Mouse (Mus musculus): Measurements from ENCODE around the gene Camk2g. TPM values are rescaled to one million over a fixed set of nuclear protein-coding genes. Genes with fewer than 3 reads are reported as not detected.

Gene Camk2g
- total and polyA plus RNA-seq, 3 experiments = 15.7 to 33.1 (median 18.5) TPM

- peak; percentile 74 for DNase-seq (ENCODE audit: extremely low read depth)
- Histone ChIP-seq H3K4me1 (ENCODE audit: control insufficient read depth in 1 of 2, insufficient read depth in 2 of 2) (peaks cover 18 to 54% of the 10 kb centered on the region in 2 experiments), H3K27ac (ENCODE audit: insufficient read depth, low read depth) (no peak overlapping the region), H3K79me2 (replicated peaks; ENCODE audit: control insufficient read depth, extremely low read depth, insufficient read depth, poor library complexity, severe bottlenecking) (0 out of 2 replicates have a peak, but pooled peaks cover 2% of the 10 kb centered on the region), H3K9me3 (replicated peaks; ENCODE audit: low read length) (no peaks in the 10 kb centered on the region), H3K4me3 (replicated peaks in 1 of 3; ENCODE audit: low read depth in 2 of 3, low read length in 2 of 3, poor library complexity in 1 of 3) (no peak overlapping the region), H3K36me3 (replicated peaks in 1 of 2; ENCODE audit: control insufficient read depth in 1 of 2, insufficient read depth in 1 of 2, low read length in 1 of 2) (peaks cover 50 to 99% of the 10 kb centered on the region in 2 experiments), H3K27me3 (replicated peaks) (no peaks in the 10 kb centered on the region), H3K9ac (ENCODE audit: insufficient read depth, low read depth) (no peak overlapping the region), H3K4me2 (ENCODE audit: insufficient read depth, low read depth, poor library complexity, severe bottlenecking) (no peak overlapping the region)
- dilution Hi-C loops (cut with MboI; ENCODE audit: extremely low pct_ligation_motif_present, extremely low pct_unique_long_range_greater_than_20kb, low sequenced_read_pairs) = no loop called here
- TF ChIP-seq USF2 (conservative IDR thresholded peaks at IDR 0.05; ENCODE audit: low read depth, low read length) (no peak), ELF1 (IDR thresholded peaks at IDR 0.05; ENCODE audit: low read depth, low read length) (0 out of 2 replicates have a peak, but pooled peaks have one; percentile 26), HCFC1 (IDR thresholded peaks at IDR 0.05; ENCODE audit: low read depth, low read length) (no peak), ZMIZ1 (IDR thresholded peaks at IDR 0.05; ENCODE audit: low read depth, low read length) (no peak)
- in situ Hi-C loops (cut with MboI; ENCODE audit: low pct_ligation_motif_present, low pct_unique_long_range_greater_than_20kb, low sequenced_read_pairs) = loop anchor here (25.0 kb wide), 1 partner anchor 227 kb away; no protein-coding TSS in a partner anchor
Observed at GRCm38 (mm10) chr14:20785231-20785630, 8.7 kb downstream of the Camk2g start.

- dilution Hi-C loops (cut with MboI; ENCODE audit: extremely low pct_ligation_motif_present, extremely low pct_unique_long_range_greater_than_20kb, low sequenced_read_pairs) (no loop called here), in situ Hi-C loops (cut with MboI; ENCODE audit: low pct_ligation_motif_present, low pct_unique_long_range_greater_than_20kb, low sequenced_read_pairs) (loop anchor here (25.0 kb wide), 1 partner anchor 228 kb away; no protein-coding TSS in a partner anchor)
- Histone ChIP-seq H3K4me2 (ENCODE audit: insufficient read depth, low read depth, poor library complexity, severe bottlenecking) (no peak overlapping the region), H3K79me2 (replicated peaks; ENCODE audit: control insufficient read depth, extremely low read depth, insufficient read depth, poor library complexity, severe bottlenecking) (0 out of 2 replicates have a peak, but pooled peaks cover 2% of the 10 kb centered on the region), H3K36me3 (replicated peaks in 1 of 2; ENCODE audit: control insufficient read depth in 1 of 2, insufficient read depth in 1 of 2, low read length in 1 of 2) (peaks cover 48 to 99% of the 10 kb centered on the region in 2 experiments), H3K27ac (ENCODE audit: insufficient read depth, low read depth) (no peak overlapping the region), H3K9ac (ENCODE audit: insufficient read depth, low read depth) (no peak overlapping the region), H3K9me3 (replicated peaks; ENCODE audit: low read length) (no peaks in the 10 kb centered on the region), H3K4me1 (ENCODE audit: control insufficient read depth in 1 of 2, insufficient read depth in 2 of 2) (peaks cover 18 to 49% of the 10 kb centered on the region in 2 experiments), H3K27me3 (replicated peaks) (no peaks in the 10 kb centered on the region), H3K4me3 (replicated peaks in 1 of 3; ENCODE audit: low read depth in 2 of 3, low read length in 2 of 3, poor library complexity in 1 of 3) (no peak overlapping the region)
- no peak for DNase-seq (ENCODE audit: extremely low read depth)
- TF ChIP-seq SIN3A (IDR thresholded peaks at IDR 0.05; ENCODE audit: low read length) = no peak
- no peak for TF ChIP-seq TCF12 (IDR thresholded peaks at IDR 0.05; ENCODE audit: low read depth, low read length)
- no peak for TF ChIP-seq ZNF384 (IDR thresholded peaks at IDR 0.05; ENCODE audit: low read depth, low read length)
- TF ChIP-seq JUN (IDR thresholded peaks at IDR 0.05; ENCODE audit: insufficient read depth, low read depth, low read length) = no peak
- no peak for TF ChIP-seq USF2 (conservative IDR thresholded peaks at IDR 0.05; ENCODE audit: low read depth, low read length)
- no peak for TF ChIP-seq IRF4 (IDR thresholded peaks at IDR 0.05; ENCODE audit: low read depth, low read length)
- no peak for TF ChIP-seq JUND (conservative IDR thresholded peaks at IDR 0.05; ENCODE audit: low read depth, low read length)
- no peak for TF ChIP-seq RAD21 (IDR thresholded peaks at IDR 0.05; ENCODE audit: low read depth, low read length)
- TF ChIP-seq POLR2A (IDR thresholded peaks at IDR 0.05; ENCODE audit: low read depth, low read length) = no peak
- no peak for TF ChIP-seq ZC3H11A (IDR thresholded peaks at IDR 0.05; ENCODE audit: low read depth, low read length)
Observed at GRCm38 (mm10) chr14:20784708-20785107, 9.2 kb downstream of the Camk2g start.

- dilution Hi-C loops (cut with MboI; ENCODE audit: extremely low pct_ligation_motif_present, extremely low pct_unique_long_range_greater_than_20kb, low sequenced_read_pairs) = no loop called here
- in situ Hi-C loops (cut with MboI; ENCODE audit: low pct_ligation_motif_present, low pct_unique_long_range_greater_than_20kb, low sequenced_read_pairs) = loop anchor here (25.0 kb wide), 1 partner anchor 229 kb away; no protein-coding TSS in a partner anchor
- no peaks in the 10 kb centered on the region for H3K27me3 ChIP-seq (replicated peaks)
- H3K4me2 ChIP-seq (ENCODE audit: insufficient read depth, low read depth, poor library complexity, severe bottlenecking) = no peak overlapping the region
- DNase-seq (ENCODE audit: extremely low read depth) = no peak
- H3K9me3 ChIP-seq (replicated peaks; ENCODE audit: low read length) = no peaks in the 10 kb centered on the region
- H3K4me1 ChIP-seq (ENCODE audit: control insufficient read depth in 1 of 2, insufficient read depth in 2 of 2) = peaks cover 18 to 39% of the 10 kb centered on the region in 2 experiments
- H3K79me2 ChIP-seq (replicated peaks; ENCODE audit: control insufficient read depth, extremely low read depth, insufficient read depth, poor library complexity, severe bottlenecking) = peaks cover 6% of the 10 kb centered on the region; the same call in 1 of the 2 replicates
- no peak overlapping the region for H3K27ac ChIP-seq (ENCODE audit: insufficient read depth, low read depth)
- H3K9ac ChIP-seq (ENCODE audit: insufficient read depth, low read depth) = no peak overlapping the region
- H3K4me3 ChIP-seq (replicated peaks in 1 of 3; ENCODE audit: low read depth in 2 of 3, low read length in 2 of 3, poor library complexity in 1 of 3) = no peak overlapping the region
- H3K36me3 ChIP-seq (replicated peaks in 1 of 2; ENCODE audit: control insufficient read depth in 1 of 2, insufficient read depth in 1 of 2, low read length in 1 of 2) = peaks cover 51 to 97% of the 10 kb centered on the region in 2 experiments
- no peak for TF ChIP-seq RAD21 (IDR thresholded peaks at IDR 0.05; ENCODE audit: low read depth, low read length)
- no peak for TF ChIP-seq NELFE (IDR thresholded peaks at IDR 0.05; ENCODE audit: low read depth, low read length)
- TF ChIP-seq SIN3A (IDR thresholded peaks at IDR 0.05; ENCODE audit: low read length) = no peak
- no peak for TF ChIP-seq E2F4 (IDR thresholded peaks at IDR 0.05; ENCODE audit: insufficient replicate concordance, low read depth, low read length)
- no peak for TF ChIP-seq JUN (IDR thresholded peaks at IDR 0.05; ENCODE audit: insufficient read depth, low read depth, low read length)
- no peak for TF ChIP-seq KAT2A (IDR thresholded peaks at IDR 0.05; ENCODE audit: insufficient replicate concordance, low read length)
- TF ChIP-seq GABPA (IDR thresholded peaks at IDR 0.05; ENCODE audit: insufficient replicate concordance, low read depth, low read length) = no peak
- no peak for TF ChIP-seq PAX5 (IDR thresholded peaks at IDR 0.05; ENCODE audit: low read length)
- TF ChIP-seq ZC3H11A (IDR thresholded peaks at IDR 0.05; ENCODE audit: low read depth, low read length) = no peak
- TF ChIP-seq USF2 (conservative IDR thresholded peaks at IDR 0.05; ENCODE audit: low read depth, low read length) = no peak
- no peak for TF ChIP-seq ZKSCAN1 (IDR thresholded peaks at IDR 0.05; ENCODE audit: borderline replicate concordance, low read depth, low read length)
- no peak for TF ChIP-seq POLR2AphosphoS2 (IDR thresholded peaks at IDR 0.05; ENCODE audit: low read depth, low read length)
- TF ChIP-seq JUND (conservative IDR thresholded peaks at IDR 0.05; ENCODE audit: low read depth, low read length) = no peak
- TF ChIP-seq CHD2 (IDR thresholded peaks at IDR 0.05; ENCODE audit: low read length) = no peak
- TF ChIP-seq MAFK (IDR thresholded peaks at IDR 0.05; ENCODE audit: insufficient replicate concordance, low read length) = no peak
- TF ChIP-seq USF1 (IDR thresholded peaks at IDR 0.05; ENCODE audit: low read depth, low read length) = no peak
- no peak for TF ChIP-seq EP300 (IDR thresholded peaks at IDR 0.05; ENCODE audit: low read length)
- TF ChIP-seq NRF1 (IDR thresholded peaks at IDR 0.05; ENCODE audit: low read depth, low read length) = no peak
Observed at GRCm38 (mm10) chr14:20783526-20783925, 10.4 kb downstream of the Camk2g start.
